Mouse (Mus musculus) neural tube, embryonic 14.5 days (tissue): Measurements from ENCODE around the gene Tmem62. TPM values are rescaled to one million over a fixed set of nuclear protein-coding genes. Genes with fewer than 3 reads are reported as not detected.
"Not testable (repeated sequence)": the region's sequence is repeated elsewhere in the genome, so short reads cannot be mapped to it uniquely, and the experiment has no call there.

Source experiments
- ATAC-seq: fragments of 200-750 bp; cut with Nextera tagmentation; 2 replicates; pipeline ENCODE4 v1.8.0; 2017; ENCODE audit warnings: low read depth, mild to moderate bottlenecking, moderate TSS enrichment, moderate library complexity
- H3K27ac ChIP-seq: fragments of 300-500 bp; sonication (generic); 2 replicates; pipeline ENCODE4 v1.5.1; 2014; ENCODE audit warnings: low read depth, mild to moderate bottlenecking, control low read depth, low read length, moderate library complexity, mixed read lengths
- H3K27me3 ChIP-seq: fragments of 300-500 bp; sonication (generic); 2 replicates; pipeline ENCODE4 v1.6.1; 2014; ENCODE audit warnings: low read length; ENCODE audit not compliant: control insufficient read depth, insufficient read depth
- H3K36me3 ChIP-seq: fragments of 300-500 bp; sonication (generic); 2 replicates; pipeline ENCODE4 v1.6.1; 2014; ENCODE audit warnings: low read length, mixed read lengths; ENCODE audit not compliant: control insufficient read depth, insufficient read depth
- H3K4me1 ChIP-seq: fragments of 300-500 bp; sonication (generic); 2 replicates; pipeline ENCODE4 v1.6.1; 2014; ENCODE audit warnings: low read length; ENCODE audit not compliant: control insufficient read depth, insufficient read depth
- H3K4me2 ChIP-seq: fragments of 300-500 bp; sonication (generic); 2 replicates; pipeline ENCODE4 v1.6.1; 2014; ENCODE audit warnings: mild to moderate bottlenecking, low read depth, low read length, control low read depth
- H3K4me3 ChIP-seq: fragments of 300-500 bp; sonication (generic); 2 replicates; pipeline ENCODE4 v1.5.1; 2014; ENCODE audit warnings: low read depth, low read length, control low read depth, mixed read lengths
- H3K9ac ChIP-seq: fragments of 300-500 bp; sonication (generic); replicated peaks from 2 replicates; pipeline ENCODE4 v1.6.1; 2014; ENCODE audit warnings: low read depth, mild to moderate bottlenecking, control low read depth, low read length, mixed read lengths
- H3K9me3 ChIP-seq: fragments of 300-500 bp; sonication (generic); 2 replicates; pipeline ENCODE4 v1.6.1; 2016; ENCODE audit warnings: low read length; ENCODE audit not compliant: control insufficient read depth
- WGBS: fragments of 180-500 bp; shearing (Covaris S2); extraction: QIAGEN DNeasy Blood & Tissue Kit; methylation state at CpG from one replicate; pipeline ENCODE4 v1.1.7; 2014; 5-methylcytosine and 5-hydroxymethylcytosine counted together
- microRNA-seq: library from miRNA; unstranded; fragments of <30 nt; microRNA quantifications from one replicate; pipeline ENCODE4, GENCODE M21; 2016
- polyA plus RNA-seq: library from polyadenylated mRNA; unstranded; fragments of >200 nt; fragmentation: Nextera tagmentation; extraction: Ambion mirVana; gene quantifications from 2 replicates; pipeline ENCODE4 v1.2.1, GENCODE M21; 2014

Tmem62 gene
- polyA plus RNA-seq, 1 experiment from 2014 or later = 22.1 TPM

DNA sequence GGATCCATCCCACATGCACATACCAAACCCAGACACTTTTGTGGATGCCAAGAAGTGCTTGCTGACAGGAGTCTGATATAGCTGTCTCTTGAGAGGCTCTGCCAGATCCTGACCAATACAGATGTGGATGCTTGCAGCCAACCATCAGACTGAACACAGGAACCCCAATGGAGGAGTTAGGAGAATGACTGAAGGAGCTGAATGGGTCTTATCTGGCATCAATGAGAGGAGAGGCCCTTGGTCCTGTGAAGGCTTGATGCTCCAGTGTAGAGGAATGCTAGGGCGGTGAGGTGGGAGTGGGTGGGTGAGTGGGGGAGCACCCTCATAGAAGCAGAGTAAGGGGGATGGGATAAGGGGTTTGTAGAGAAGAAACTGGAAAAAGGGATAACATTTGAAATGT lies 62.0 kb downstream of the Tmem62 start:
- WGBS = 92% methylated on average over 1 of the region's 1 CpGs
- not testable (repeated sequence) for H3K36me3 ChIP-seq, ATAC-seq, H3K4me2 ChIP-seq, H3K4me3 ChIP-seq, H3K9ac ChIP-seq, H3K27ac ChIP-seq, H3K4me1 ChIP-seq, H3K27me3 ChIP-seq, H3K9me3 ChIP-seq

DNA sequence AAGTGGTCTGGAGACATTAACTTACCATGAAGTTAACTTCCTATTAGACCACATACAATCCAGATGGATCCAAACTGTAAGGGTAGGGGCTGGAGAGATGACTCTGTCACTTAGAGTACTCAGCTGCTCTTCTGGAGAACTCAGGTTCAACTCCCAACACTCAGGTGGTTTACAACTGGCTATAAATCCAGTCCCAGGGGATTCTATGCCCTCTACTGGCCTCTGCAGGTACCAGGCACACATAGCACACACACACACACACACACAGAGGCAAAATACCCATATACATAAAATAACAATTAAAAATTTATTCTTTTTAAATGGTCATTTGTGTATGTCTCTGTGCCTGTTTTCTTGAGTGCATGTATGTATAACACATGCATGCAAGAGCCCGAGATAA lies 62.6 kb downstream of the Tmem62 start:
- no peak overlapping the region for H3K4me2 ChIP-seq
- H3K27ac ChIP-seq = no peak overlapping the region
- H3K4me1 ChIP-seq = no peaks in the 10 kb centered on the region
- no peak for ATAC-seq
- H3K9ac ChIP-seq = no peak overlapping the region
- H3K36me3 ChIP-seq = no peaks in the 10 kb centered on the region
- H3K4me3 ChIP-seq = no peak overlapping the region
- 100% methylated on average over 1 of the region's 1 CpGs for WGBS
- no peaks in the 10 kb centered on the region for H3K27me3 ChIP-seq
- H3K9me3 ChIP-seq = no peaks in the 10 kb centered on the region

GRCm38 (mm10) chr2:121041098-121041497 lies 64.3 kb downstream of the Tmem62 start:
- Histone ChIP-seq H3K4me3 (no peak overlapping the region), H3K27me3 (no peaks in the 10 kb centered on the region), H3K4me2 (no peak overlapping the region), H3K36me3 (no peaks in the 10 kb centered on the region), H3K9me3 (no peaks in the 10 kb centered on the region), H3K27ac (no peak overlapping the region), H3K9ac (no peak overlapping the region), H3K4me1 (no peaks in the 10 kb centered on the region)
- WGBS = 50% methylated on average over 5 of the region's 5 CpGs
- ATAC-seq = no peak

- 69% methylated on average over 4 of the region's 4 CpGs for WGBS
- Histone ChIP-seq H3K4me2 (no peak overlapping the region), H3K9me3 (no peaks in the 10 kb centered on the region), H3K4me1 (no peaks in the 10 kb centered on the region), H3K27ac (no peak overlapping the region), H3K36me3 (no peaks in the 10 kb centered on the region), H3K9ac (no peak overlapping the region), H3K4me3 (no peak overlapping the region), H3K27me3 (no peaks in the 10 kb centered on the region)
- ATAC-seq = no peak
These were observed 68.8 kb downstream of the Tmem62 start for GRCm38 (mm10) chr2:121045653-121046052.

DNA sequence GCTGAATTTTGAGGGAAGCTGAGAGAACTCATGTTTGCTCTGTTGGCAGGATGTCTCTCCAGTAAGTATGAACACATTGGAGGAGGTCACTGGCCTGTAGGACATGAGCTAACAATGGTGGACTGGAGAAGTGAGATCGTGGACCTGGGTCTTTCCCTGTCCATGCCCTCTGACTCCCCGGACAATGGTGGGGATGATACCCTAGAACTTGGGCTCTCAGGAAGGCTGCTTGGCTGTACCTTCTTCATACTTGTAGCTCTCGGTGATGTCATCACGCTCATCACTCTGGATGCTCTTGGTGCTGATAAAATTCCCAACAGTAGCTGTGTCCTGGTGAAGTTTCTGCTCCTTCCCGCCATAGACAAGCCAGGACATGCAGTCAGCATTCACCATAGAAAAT lies 75.4 kb downstream of the Tmem62 start:
- H3K4me2 ChIP-seq = no peak overlapping the region
- H3K27me3 ChIP-seq = no peaks in the 10 kb centered on the region
- no peaks in the 10 kb centered on the region for H3K4me1 ChIP-seq
- WGBS = 90% methylated on average over 5 of the region's 5 CpGs
- ATAC-seq = no peak
- H3K4me3 ChIP-seq = no peak overlapping the region
- H3K27ac ChIP-seq = no peak overlapping the region
- H3K36me3 ChIP-seq = no peaks in the 10 kb centered on the region
- H3K9me3 ChIP-seq = no peaks in the 10 kb centered on the region
- H3K9ac ChIP-seq = no peak overlapping the region

- no peak overlapping the region for H3K27ac ChIP-seq
These were observed 77.2 kb downstream of the Tmem62 start for GRCm38 (mm10) chr2:121054060-121054459.

DNA sequence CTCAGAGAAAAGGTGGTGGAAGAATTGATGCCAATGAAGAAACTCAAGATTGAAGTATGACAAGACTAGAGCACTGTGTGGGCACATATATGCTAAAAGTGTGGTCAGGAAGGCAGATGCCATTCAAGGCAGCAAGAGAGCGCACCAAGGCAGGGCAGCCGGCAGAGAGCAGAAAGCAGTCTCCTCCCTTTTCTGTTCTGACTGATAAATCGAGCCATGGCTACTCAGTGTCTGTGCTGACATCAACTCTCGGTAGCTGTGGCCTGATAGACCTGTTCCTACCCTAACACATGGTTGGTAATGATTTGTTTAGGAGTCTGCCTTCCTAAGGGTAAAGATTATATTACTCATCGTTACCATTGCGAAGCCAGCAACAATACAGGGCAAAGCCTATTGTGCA lies 79.1 kb downstream of the Tmem62 start:
- H3K36me3 ChIP-seq = no peaks in the 10 kb centered on the region
- H3K4me3 ChIP-seq = no peak overlapping the region
- WGBS = 92% methylated on average over 6 of the region's 6 CpGs
- H3K27ac ChIP-seq = no peak overlapping the region
- no peak overlapping the region for H3K9ac ChIP-seq
- H3K27me3 ChIP-seq = no peaks in the 10 kb centered on the region
- no peak overlapping the region for H3K4me2 ChIP-seq
- no peaks in the 10 kb centered on the region for H3K9me3 ChIP-seq
- ATAC-seq = no peak
- no peaks in the 10 kb centered on the region for H3K4me1 ChIP-seq

More at GRCm38 (mm10) chr2:121054060-121054459, 77.2 kb downstream of the Tmem62 start:
- Histone ChIP-seq H3K4me2 (no peak overlapping the region), H3K4me1 (no peaks in the 10 kb centered on the region), H3K9me3 (no peaks in the 10 kb centered on the region), H3K4me3 (no peak overlapping the region), H3K36me3 (no peaks in the 10 kb centered on the region), H3K27me3 (no peaks in the 10 kb centered on the region), H3K9ac (no peak overlapping the region)
- ATAC-seq = no peak
- WGBS = 83% methylated on average over 2 of the region's 2 CpGs

Small RNAs within 50 kb of the gene (microRNA-seq; reads per million reads assigned to microRNA genes)
- not detected for gene Gm44325

Other genes with a start within 250 kb of the Tmem62 start
- gene Cdan1, start 126.9 kb upstream of the Tmem62 start, polyA plus RNA-seq = 7.8 and 9.5 TPM in 2 replicates
- 19.1 and 21.9 TPM in 2 replicates for gene Ttbk2, start 126.4 kb upstream of the Tmem62 start, polyA plus RNA-seq
- 33.3 and 37.9 TPM in 2 replicates for gene Ubr1, start 6.3 kb upstream of the Tmem62 start, polyA plus RNA-seq
- gene Ccndbp1, start 31.4 kb downstream of the Tmem62 start, polyA plus RNA-seq = 94.2 and 98.9 TPM in 2 replicates
- 0.27 and 0.73 TPM in 2 replicates for gene Epb42, start 60.1 kb downstream of the Tmem62 start, polyA plus RNA-seq
- gene Tgm5, start 108.8 kb downstream of the Tmem62 start, polyA plus RNA-seq = 0.10 and 0.17 TPM in 2 replicates
- gene Tgm7, start 132.8 kb downstream of the Tmem62 start, polyA plus RNA-seq = not detected in 2 replicates
- gene Adal, start 163.4 kb downstream of the Tmem62 start, polyA plus RNA-seq = 33.0 and 34.3 TPM in 2 replicates
- 20.0 and 21.1 TPM in 2 replicates for gene Lcmt2, start 163.6 kb downstream of the Tmem62 start, polyA plus RNA-seq
- 44.3 and 56.5 TPM in 2 replicates for gene Tubgcp4, start 193.6 kb downstream of the Tmem62 start, polyA plus RNA-seq
- gene Zscan29, start 194.1 kb downstream of the Tmem62 start, polyA plus RNA-seq = 7.7 and 9.2 TPM in 2 replicates